Mouse (Mus musculus) stomach, embryonic 16.5 days (tissue): ENCODE results near the gene Fam92b. TPM values are rescaled to one million over a fixed set of nuclear protein-coding genes. Genes with fewer than 3 reads are reported as not detected.
A peak's percentile ranks its signal among the peaks of the same experiment; 100 is the strongest.

Source experiments
- ATAC-seq: fragments of 200-750 bp; cut with Nextera tagmentation; 2 replicates; pipeline ENCODE4 v1.8.0; 2017; ENCODE audit warnings: moderate number of reproducible peaks, moderate TSS enrichment; ENCODE audit not compliant: insufficient read depth, low FRiP score
- H3K27ac ChIP-seq: fragments of 300-500 bp; sonication (generic); 2 replicates; pipeline ENCODE4 v1.5.1; 2014; ENCODE audit warnings: low read length
- H3K27me3 ChIP-seq: fragments of 300-500 bp; sonication (generic); 2 replicates; pipeline ENCODE4 v1.6.1; 2014; ENCODE audit warnings: low read length, control low read depth, mixed read lengths; ENCODE audit not compliant: control insufficient read depth, insufficient read depth
- H3K36me3 ChIP-seq: fragments of 300-500 bp; sonication (generic); 2 replicates; pipeline ENCODE4 v1.6.1; 2014; ENCODE audit warnings: low read length; ENCODE audit not compliant: control insufficient read depth, insufficient read depth
- H3K4me1 ChIP-seq: fragments of 300-500 bp; sonication (generic); 2 replicates; pipeline ENCODE4 v1.6.1; 2014; ENCODE audit warnings: low read length, control low read depth, mixed read lengths; ENCODE audit not compliant: control insufficient read depth, insufficient read depth
- H3K4me2 ChIP-seq: fragments of 300-500 bp; sonication (generic); 2 replicates; pipeline ENCODE4 v1.6.1; 2014; ENCODE audit warnings: low read depth, low read length, mixed read lengths
- H3K4me3 ChIP-seq: fragments of 300-500 bp; sonication (generic); replicated peaks from 2 replicates; pipeline ENCODE4 v1.5.1; 2014; ENCODE audit warnings: mild to moderate bottlenecking, low read length
- H3K9ac ChIP-seq: fragments of 300-500 bp; sonication (generic); 2 replicates; pipeline ENCODE4 v1.6.1; 2014; ENCODE audit warnings: low read length
- H3K9me3 ChIP-seq: fragments of 300-500 bp; sonication (generic); replicated peaks from 2 replicates; pipeline ENCODE4 v1.6.1; 2016; ENCODE audit warnings: low read length, control low read depth; ENCODE audit not compliant: control insufficient read depth
- WGBS: fragments of 180-500 bp; shearing (Covaris S2); extraction: QIAGEN DNeasy Blood & Tissue Kit; methylation state at CpG from one replicate; pipeline ENCODE4 v1.1.7; 2014; 5-methylcytosine and 5-hydroxymethylcytosine counted together
- polyA plus RNA-seq: library from polyadenylated mRNA; unstranded; fragments of >200 nt; fragmentation: Nextera tagmentation; extraction: Ambion mirVana; gene quantifications from 2 replicates; pipeline ENCODE4 v1.2.1, GENCODE M21; 2015

Gene Fam92b
- polyA plus RNA-seq, 1 experiment from 2014 or later = 0.72 TPM

GRCm38 (mm10) chr8:120192118-120192517, 14.9 kb upstream of the Fam92b start:
- no peak overlapping the region for H3K9ac ChIP-seq
- no peaks in the 10 kb centered on the region for H3K9me3 ChIP-seq
- H3K4me1 ChIP-seq = peaks cover 14% of the 10 kb centered on the region
- no peak overlapping the region for H3K4me2 ChIP-seq
- WGBS = 98% methylated on average over 5 of the region's 5 CpGs
- no peak for ATAC-seq
- H3K4me3 ChIP-seq = no peak overlapping the region
- H3K36me3 ChIP-seq = no peaks in the 10 kb centered on the region
- H3K27ac ChIP-seq = peak overlapping the region; percentile 94; the same call in 1 of the 2 replicates
- H3K27me3 ChIP-seq = no peaks in the 10 kb centered on the region

DNA sequence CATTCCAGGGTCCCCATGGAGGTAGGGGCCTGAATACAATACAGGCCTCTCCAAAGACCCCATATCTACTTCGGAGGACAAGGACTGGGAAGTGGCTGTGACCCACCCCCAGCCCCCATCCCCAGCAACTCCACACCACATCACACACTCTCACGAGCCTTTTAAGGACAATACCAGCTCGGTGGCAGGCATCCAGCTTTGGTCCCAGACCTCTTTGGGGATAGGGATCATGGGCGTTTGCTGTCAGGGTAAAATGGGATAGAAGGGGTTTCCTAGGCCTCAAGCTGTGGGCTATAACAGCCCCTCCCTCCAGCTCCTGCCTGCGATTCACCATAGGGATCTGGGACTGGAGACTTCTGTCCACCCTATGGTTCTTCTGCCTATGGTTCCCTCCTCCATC, 14.4 kb upstream of the Fam92b start:
- 60% methylated on average over 5 of the region's 5 CpGs for WGBS
- Histone ChIP-seq H3K27ac (peak overlapping the region; percentile 94), H3K27me3 (no peaks in the 10 kb centered on the region), H3K36me3 (no peaks in the 10 kb centered on the region), H3K9me3 (no peaks in the 10 kb centered on the region), H3K4me1 (peaks cover 19% of the 10 kb centered on the region), H3K4me3 (no peak overlapping the region), H3K4me2 (peak overlapping the region; percentile 47), H3K9ac (peak overlapping the region; percentile 58; the same call in 1 of the 2 replicates)
- ATAC-seq = no peak

- Histone ChIP-seq H3K27ac (peak overlapping the region; percentile 94), H3K9me3 (no peaks in the 10 kb centered on the region), H3K27me3 (no peaks in the 10 kb centered on the region), H3K4me3 (peak overlapping the region; percentile 17; the same call in 1 of the 2 replicates), H3K4me1 (peaks cover 27% of the 10 kb centered on the region), H3K36me3 (no peaks in the 10 kb centered on the region), H3K9ac (peak overlapping the region; percentile 58), H3K4me2 (peak overlapping the region; percentile 47)
- ATAC-seq = peak; percentile 87
- WGBS = 41% methylated on average over 19 of the region's 20 CpGs
Observed at GRCm38 (mm10) chr8:120190810-120191413, 13.6 kb upstream of the Fam92b start.

GRCm38 (mm10) chr8:120190107-120190809, 13.0 kb upstream of the Fam92b start:
- 0 out of 2 replicates have a peak, but pooled peaks have one; percentile 2 for ATAC-seq
- peak overlapping the region; percentile 94 for H3K27ac ChIP-seq
- 79% methylated on average over 17 of the region's 17 CpGs for WGBS

DNA sequence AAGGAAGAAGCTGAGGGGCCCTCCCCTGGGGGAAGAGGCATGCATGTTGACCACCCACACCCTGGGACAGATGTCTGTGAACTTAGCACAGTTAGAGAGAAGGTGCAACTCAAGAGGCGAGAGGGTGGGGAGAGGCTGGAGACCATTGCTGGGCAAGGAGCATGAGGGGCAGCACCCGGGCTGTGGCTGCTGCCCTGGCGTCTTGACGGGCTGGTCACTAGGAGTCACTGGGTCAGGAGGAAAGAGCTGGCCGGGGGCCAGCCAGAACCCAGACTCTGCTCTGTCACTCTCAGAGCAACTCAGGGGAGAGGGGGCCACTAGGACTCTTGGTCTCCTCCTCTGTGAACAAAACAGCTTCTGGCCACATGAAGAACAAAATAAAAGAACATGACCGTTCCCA, 12.2 kb upstream of the Fam92b start:
- Histone ChIP-seq H3K9ac (no peak overlapping the region), H3K4me1 (peaks cover 40% of the 10 kb centered on the region), H3K9me3 (no peaks in the 10 kb centered on the region), H3K27ac (no peak overlapping the region), H3K27me3 (no peaks in the 10 kb centered on the region), H3K36me3 (no peaks in the 10 kb centered on the region), H3K4me2 (no peak overlapping the region), H3K4me3 (no peak overlapping the region)
- WGBS = 63% methylated on average over 6 of the region's 6 CpGs
- ATAC-seq = no peak

More at GRCm38 (mm10) chr8:120190107-120190809, 13.0 kb upstream of the Fam92b start:
- no peaks in the 10 kb centered on the region for H3K9me3 ChIP-seq
- H3K9ac ChIP-seq = no peak overlapping the region
- no peak overlapping the region; the same call in 1 of the 2 replicates for H3K4me3 ChIP-seq
- no peaks in the 10 kb centered on the region for H3K27me3 ChIP-seq
- H3K36me3 ChIP-seq = no peaks in the 10 kb centered on the region
- peaks cover 33% of the 10 kb centered on the region for H3K4me1 ChIP-seq
- H3K4me2 ChIP-seq = no peak overlapping the region

GRCm38 (mm10) chr8:120188510-120188909, 11.2 kb upstream of the Fam92b start:
- H3K9me3 ChIP-seq = no peaks in the 10 kb centered on the region
- H3K4me3 ChIP-seq = no peak overlapping the region
- H3K27me3 ChIP-seq = no peaks in the 10 kb centered on the region
- no peak overlapping the region for H3K9ac ChIP-seq
- 82% methylated on average over 6 of the region's 6 CpGs for WGBS
- peaks cover 47% of the 10 kb centered on the region for H3K4me1 ChIP-seq
- H3K36me3 ChIP-seq = no peaks in the 10 kb centered on the region
- no peak overlapping the region for H3K27ac ChIP-seq
- H3K4me2 ChIP-seq = no peak overlapping the region
- ATAC-seq = no peak

- WGBS = 57% methylated on average over 8 of the region's 8 CpGs
- ATAC-seq = no peak
Observed at GRCm38 (mm10) chr8:120186454-120186853, 9.2 kb upstream of the Fam92b start.

GRCm38 (mm10) chr8:120184850-120185792, 7.9 kb upstream of the Fam92b start:
- peak; percentile 71 for ATAC-seq
- WGBS = 20% methylated on average over 17 of the region's 17 CpGs

More at GRCm38 (mm10) chr8:120186454-120186853, 9.2 kb upstream of the Fam92b start:
- no peak overlapping the region for H3K27ac ChIP-seq
- H3K36me3 ChIP-seq = no peaks in the 10 kb centered on the region
- no peaks in the 10 kb centered on the region for H3K9me3 ChIP-seq
- H3K9ac ChIP-seq = no peak overlapping the region
- H3K4me1 ChIP-seq = peaks cover 46% of the 10 kb centered on the region
- H3K27me3 ChIP-seq = no peaks in the 10 kb centered on the region
- no peak overlapping the region for H3K4me3 ChIP-seq
- H3K4me2 ChIP-seq = no peak overlapping the region

More at GRCm38 (mm10) chr8:120184850-120185792, 7.9 kb upstream of the Fam92b start:
- Histone ChIP-seq H3K4me1 (peaks cover 42% of the 10 kb centered on the region), H3K4me2 (peak overlapping the region; percentile 27; the same call in 1 of the 2 replicates), H3K4me3 (no peak overlapping the region), H3K9me3 (no peaks in the 10 kb centered on the region), H3K36me3 (no peaks in the 10 kb centered on the region), H3K27me3 (no peaks in the 10 kb centered on the region), H3K27ac (peak overlapping the region; percentile 86), H3K9ac (peak overlapping the region; percentile 46)
